Mouse (Mus musculus): ENCODE measurements around the gene Oxt. TPM values are rescaled to one million over a fixed set of nuclear protein-coding genes. Genes with fewer than 3 reads are reported as not detected.
"Not testable (repeated sequence)": the region's sequence is repeated elsewhere in the genome, so short reads cannot be mapped to it uniquely, and the experiment has no call there.

The Oxt gene
- under 1 TPM in 1 of 2 experiments, not detected in 1; 0.62 TPM for total RNA-seq (2021)

- intact Hi-C loops (cut with DNase I), result no loop called here
- DNase-seq, result no peak
Measured at GRCm38 (mm10) chr2:130575873-130576272, at the start of gene Oxt. Gene Oxt, plus strand, starts transcription at chr2:130576173.

GRCm38 (mm10) chr2:130528457-130528856 is 47.5 kb upstream of the Oxt start:
- intact Hi-C loops (cut with DNase I), result loop anchor here (5.0 kb wide), 1 partner anchor 96 kb away; no protein-coding TSS in a partner anchor
- DNase-seq, result no peak

- intact Hi-C loops (cut with DNase I), result loop anchor here (5.0 kb wide), 1 partner anchor 97 kb away; no protein-coding TSS in a partner anchor
- no peak for DNase-seq
Measured at GRCm38 (mm10) chr2:130529290-130529689, 46.7 kb upstream of the Oxt start.

- intact Hi-C loops (cut with DNase I), result loop anchor here (5.0 kb wide), 1 partner anchor 98 kb away; no protein-coding TSS in a partner anchor
- no peak for DNase-seq
Measured at GRCm38 (mm10) chr2:130529925-130530324, 46.0 kb upstream of the Oxt start.

- no peak for DNase-seq
- intact Hi-C loops (cut with DNase I), result no loop called here
Measured at GRCm38 (mm10) chr2:130532201-130532600, 43.8 kb upstream of the Oxt start.

- intact Hi-C loops (cut with DNase I), result no loop called here
- no peak for DNase-seq
Measured at GRCm38 (mm10) chr2:130535017-130535416, 41.0 kb upstream of the Oxt start.

- no peak for DNase-seq
- intact Hi-C loops (cut with DNase I), result no loop called here
Measured at GRCm38 (mm10) chr2:130536890-130537289, 39.1 kb upstream of the Oxt start.

GRCm38 (mm10) chr2:130538876-130539546 is 37.0 kb upstream of the Oxt start:
- intact Hi-C loops (cut with DNase I), result no loop called here
- DNase-seq, result no peak

GRCm38 (mm10) chr2:130540266-130540665 is 35.7 kb upstream of the Oxt start:
- intact Hi-C loops (cut with DNase I), result no loop called here
- no peak for DNase-seq

- intact Hi-C loops (cut with DNase I), result no loop called here
- DNase-seq, result peak in 1 of 2 experiments; percentile 13
Measured at GRCm38 (mm10) chr2:130546957-130547356, 29.0 kb upstream of the Oxt start.

- intact Hi-C loops (cut with DNase I), result no loop called here
Measured at GRCm38 (mm10) chr2:130554841-130555240, 21.1 kb upstream of the Oxt start.

GRCm38 (mm10) chr2:130556292-130556691 is 19.7 kb upstream of the Oxt start:
- no peak for DNase-seq
- intact Hi-C loops (cut with DNase I), result no loop called here

More at GRCm38 (mm10) chr2:130554841-130555240, 21.1 kb upstream of the Oxt start:
- no peak for DNase-seq

- DNase-seq, result no peak
- intact Hi-C loops (cut with DNase I), result no loop called here
Measured at GRCm38 (mm10) chr2:130557462-130557861, 18.5 kb upstream of the Oxt start.

- DNase-seq, result no peak
- intact Hi-C loops (cut with DNase I), result no loop called here
Measured at GRCm38 (mm10) chr2:130558015-130558414, 18.0 kb upstream of the Oxt start.

GRCm38 (mm10) chr2:130563212-130564055 is 12.5 kb upstream of the Oxt start, which contains the start of gene Mrps26:
Gene Mrps26, plus strand, starts transcription at chr2:130563742.
- intact Hi-C loops (cut with DNase I), result loop anchor here (2.0 kb wide), 1 partner anchor 35 kb away; no protein-coding TSS in a partner anchor
- DNase-seq, result peak; percentile 95

GRCm38 (mm10) chr2:130564063-130564462 is 11.9 kb upstream of the Oxt start:
- intact Hi-C loops (cut with DNase I), result loop anchor here (2.0 kb wide), 1 partner anchor 35 kb away; no protein-coding TSS in a partner anchor
- DNase-seq, result no peak

GRCm38 (mm10) chr2:130564983-130565382 is 11.0 kb upstream of the Oxt start:
- DNase-seq, result no peak
- intact Hi-C loops (cut with DNase I), result loop anchor here (2.0 kb wide), 1 partner anchor 34 kb away; no protein-coding TSS in a partner anchor

GRCm38 (mm10) chr2:130568921-130569320 is 7.1 kb upstream of the Oxt start:
- DNase-seq, result no peak

GRCm38 (mm10) chr2:130569926-130570325 is 6.0 kb upstream of the Oxt start:
- DNase-seq, result no peak
- intact Hi-C loops (cut with DNase I), result no loop called here

More at GRCm38 (mm10) chr2:130568921-130569320, 7.1 kb upstream of the Oxt start:
- intact Hi-C loops (cut with DNase I), result no loop called here

GRCm38 (mm10) chr2:130574960-130575359 is 1.0 kb upstream of the Oxt start:
- intact Hi-C loops (cut with DNase I), result no loop called here
- no peak for DNase-seq

- intact Hi-C loops (cut with DNase I), result not testable (repeated sequence)
- peak in 1 of 2 experiments; percentile 25 for DNase-seq
Measured at GRCm38 (mm10) chr2:130576564-130576963, 591 bp downstream of the Oxt start.
